Mouse (Mus musculus) midbrain, embryonic 13.5 days (tissue): ENCODE data around the gene Nsrp1. TPM values are rescaled to one million over a fixed set of nuclear protein-coding genes. Genes with fewer than 3 reads are reported as not detected.

Experiments used
- ATAC-seq: fragments of 200-750 bp; cut with Nextera tagmentation; 2 replicates; pipeline ENCODE4 v1.8.0; 2017; ENCODE audit warnings: mild to moderate bottlenecking, moderate TSS enrichment, moderate library complexity
- H3K27ac ChIP-seq: fragments of 300-500 bp; sonication (generic); 2 replicates; pipeline ENCODE4 v1.5.1; 2015; ENCODE audit warnings: inconsistent platforms, mild to moderate bottlenecking, moderate library complexity
- H3K27me3 ChIP-seq: fragments of 300-500 bp; sonication (generic); 2 replicates; pipeline ENCODE4 v1.6.1; 2015; ENCODE audit warnings: mild to moderate bottlenecking, inconsistent platforms
- H3K36me3 ChIP-seq: fragments of 300-500 bp; sonication (generic); 2 replicates; pipeline ENCODE4 v1.6.1; 2015; ENCODE audit warnings: mild to moderate bottlenecking, inconsistent platforms
- H3K4me1 ChIP-seq: fragments of 300-500 bp; sonication (generic); replicated peaks from 2 replicates; pipeline ENCODE4 v1.6.1; 2015; ENCODE audit warnings: inconsistent platforms
- H3K4me2 ChIP-seq: fragments of 300-500 bp; sonication (generic); replicated peaks from 2 replicates; pipeline ENCODE4 v1.6.1; 2015; ENCODE audit warnings: moderate library complexity, mild to moderate bottlenecking, inconsistent platforms
- H3K4me3 ChIP-seq: fragments of 300-500 bp; sonication (generic); replicated peaks from 2 replicates; pipeline ENCODE4 v1.5.1; 2015; ENCODE audit warnings: mild to moderate bottlenecking, inconsistent platforms
- H3K9ac ChIP-seq: fragments of 300-500 bp; sonication (generic); replicated peaks from 2 replicates; pipeline ENCODE4 v1.6.1; 2015; ENCODE audit warnings: mild to moderate bottlenecking, inconsistent platforms
- H3K9me3 ChIP-seq: fragments of 300-500 bp; sonication (generic); 2 replicates; pipeline ENCODE4 v1.6.1; 2016; ENCODE audit warnings: mild to moderate bottlenecking, inconsistent platforms
- WGBS: fragments of 180-500 bp; shearing (Covaris S2); methylation state at CpG from one replicate; pipeline ENCODE4 v1.1.7; 2015; 5-methylcytosine and 5-hydroxymethylcytosine counted together
- polyA plus RNA-seq: library from polyadenylated mRNA; unstranded; fragments of >200 nt; fragmentation: Nextera tagmentation; extraction: Ambion mirVana; gene quantifications from 2 replicates; pipeline ENCODE4 v1.2.1, GENCODE M21; 2015

The Nsrp1 gene
- polyA plus RNA-seq, 1 experiment from 2014 or later = 73.9 TPM

GRCm38 (mm10) chr11:77031151-77031934 lies 46.9 kb downstream of the Nsrp1 start:
- no peak for ATAC-seq
- no peaks in the 10 kb centered on the region for H3K9me3 ChIP-seq
- H3K27me3 ChIP-seq = no peaks in the 10 kb centered on the region
- no peak overlapping the region for H3K4me3 ChIP-seq
- H3K9ac ChIP-seq = no peak overlapping the region
- H3K4me1 ChIP-seq = no peaks in the 10 kb centered on the region
- WGBS = 81% methylated on average over 14 of the region's 14 CpGs
- no peak overlapping the region for H3K4me2 ChIP-seq
- no peak overlapping the region for H3K27ac ChIP-seq
- H3K36me3 ChIP-seq = no peaks in the 10 kb centered on the region

GRCm38 (mm10) chr11:77028157-77028556 lies 50.1 kb downstream of the Nsrp1 start:
- Histone ChIP-seq H3K4me2 (no peak overlapping the region), H3K27me3 (no peaks in the 10 kb centered on the region), H3K36me3 (no peaks in the 10 kb centered on the region), H3K9ac (no peak overlapping the region), H3K9me3 (no peaks in the 10 kb centered on the region), H3K4me1 (no peaks in the 10 kb centered on the region), H3K27ac (no peak overlapping the region), H3K4me3 (no peak overlapping the region)
- no peak for ATAC-seq
- WGBS = 93% methylated on average over 3 of the region's 3 CpGs

GRCm38 (mm10) chr11:77026559-77026958 lies 51.7 kb downstream of the Nsrp1 start:
- H3K4me2 ChIP-seq = no peak overlapping the region
- no peaks in the 10 kb centered on the region for H3K36me3 ChIP-seq
- H3K9ac ChIP-seq = no peak overlapping the region
- 79% methylated on average over 3 of the region's 3 CpGs for WGBS
- H3K9me3 ChIP-seq = no peaks in the 10 kb centered on the region
- H3K27me3 ChIP-seq = no peaks in the 10 kb centered on the region
- no peaks in the 10 kb centered on the region for H3K4me1 ChIP-seq
- no peak overlapping the region for H3K27ac ChIP-seq
- H3K4me3 ChIP-seq = no peak overlapping the region
- no peak for ATAC-seq

GRCm38 (mm10) chr11:77021749-77022396 lies 56.4 kb downstream of the Nsrp1 start:
- Histone ChIP-seq H3K27me3 (no peaks in the 10 kb centered on the region), H3K9me3 (no peaks in the 10 kb centered on the region), H3K4me3 (no peak overlapping the region), H3K4me1 (no peaks in the 10 kb centered on the region), H3K27ac (no peak overlapping the region), H3K4me2 (no peak overlapping the region), H3K9ac (no peak overlapping the region), H3K36me3 (no peaks in the 10 kb centered on the region)
- ATAC-seq = no peak
- WGBS = 73% methylated on average over 9 of the region's 9 CpGs

GRCm38 (mm10) chr11:77019539-77019938 lies 58.7 kb downstream of the Nsrp1 start:
- H3K4me3 ChIP-seq = no peak overlapping the region
- no peaks in the 10 kb centered on the region for H3K4me1 ChIP-seq
- ATAC-seq = no peak
- H3K36me3 ChIP-seq = no peaks in the 10 kb centered on the region
- WGBS = 90% methylated on average over 8 of the region's 8 CpGs
- no peaks in the 10 kb centered on the region for H3K27me3 ChIP-seq
- no peak overlapping the region for H3K27ac ChIP-seq
- no peak overlapping the region for H3K9ac ChIP-seq
- H3K4me2 ChIP-seq = no peak overlapping the region
- H3K9me3 ChIP-seq = no peaks in the 10 kb centered on the region

GRCm38 (mm10) chr11:77018046-77018445 lies 60.2 kb downstream of the Nsrp1 start:
- Histone ChIP-seq H3K27ac (no peak overlapping the region), H3K9me3 (no peaks in the 10 kb centered on the region), H3K4me3 (no peak overlapping the region), H3K4me1 (0 out of 2 replicates have a peak, but pooled peaks cover 2% of the 10 kb centered on the region), H3K36me3 (no peaks in the 10 kb centered on the region), H3K4me2 (no peak overlapping the region), H3K27me3 (no peaks in the 10 kb centered on the region), H3K9ac (no peak overlapping the region)
- 83% methylated on average over 11 of the region's 11 CpGs for WGBS
- no peak for ATAC-seq

GRCm38 (mm10) chr11:77010762-77011475 lies 67.3 kb downstream of the Nsrp1 start:
- no peak overlapping the region for H3K4me3 ChIP-seq
- H3K9me3 ChIP-seq = no peaks in the 10 kb centered on the region
- 0 out of 2 replicates have a peak, but pooled peaks cover 2% of the 10 kb centered on the region for H3K4me1 ChIP-seq
- H3K9ac ChIP-seq = no peak overlapping the region
- H3K4me2 ChIP-seq = no peak overlapping the region
- 80% methylated on average over 10 of the region's 10 CpGs for WGBS
- ATAC-seq = no peak
- H3K27me3 ChIP-seq = no peaks in the 10 kb centered on the region
- H3K27ac ChIP-seq = no peak overlapping the region
- H3K36me3 ChIP-seq = no peaks in the 10 kb centered on the region

GRCm38 (mm10) chr11:77009069-77010025 lies 68.9 kb downstream of the Nsrp1 start:
- 79% methylated on average over 16 of the region's 16 CpGs for WGBS
- H3K9ac ChIP-seq = no peak overlapping the region
- no peak overlapping the region for H3K4me2 ChIP-seq
- H3K27me3 ChIP-seq = no peaks in the 10 kb centered on the region
- no peaks in the 10 kb centered on the region for H3K36me3 ChIP-seq
- H3K4me1 ChIP-seq = 0 out of 2 replicates have a peak, but pooled peaks cover 2% of the 10 kb centered on the region
- no peak overlapping the region for H3K27ac ChIP-seq
- ATAC-seq = no peak
- no peaks in the 10 kb centered on the region for H3K9me3 ChIP-seq
- no peak overlapping the region for H3K4me3 ChIP-seq

GRCm38 (mm10) chr11:77006616-77007015 lies 71.6 kb downstream of the Nsrp1 start:
- Histone ChIP-seq H3K27ac (no peak overlapping the region), H3K27me3 (peaks cover 8% of the 10 kb centered on the region), H3K4me2 (no peak overlapping the region), H3K9ac (no peak overlapping the region), H3K36me3 (no peaks in the 10 kb centered on the region), H3K4me1 (no peaks in the 10 kb centered on the region), H3K9me3 (no peaks in the 10 kb centered on the region), H3K4me3 (no peak overlapping the region)
- WGBS = 56% methylated on average over 6 of the region's 6 CpGs
- no peak for ATAC-seq

- Histone ChIP-seq H3K27ac (no peak overlapping the region), H3K9ac (no peak overlapping the region), H3K36me3 (no peaks in the 10 kb centered on the region), H3K9me3 (no peaks in the 10 kb centered on the region), H3K27me3 (peaks cover 16% of the 10 kb centered on the region), H3K4me2 (no peak overlapping the region), H3K4me1 (no peaks in the 10 kb centered on the region), H3K4me3 (no peak overlapping the region)
- WGBS = 70% methylated on average over 4 of the region's 4 CpGs
- ATAC-seq = no peak
These were observed 72.4 kb downstream of the Nsrp1 start for GRCm38 (mm10) chr11:77005881-77006280.

GRCm38 (mm10) chr11:77002361-77002760 lies 75.9 kb downstream of the Nsrp1 start:
- H3K36me3 ChIP-seq = no peaks in the 10 kb centered on the region
- ATAC-seq = no peak
- peaks cover 15% of the 10 kb centered on the region for H3K4me1 ChIP-seq
- WGBS = 78% methylated on average over 1 of the region's 1 CpGs
- H3K9me3 ChIP-seq = no peaks in the 10 kb centered on the region
- no peak overlapping the region for H3K9ac ChIP-seq
- peaks cover 51% of the 10 kb centered on the region for H3K27me3 ChIP-seq
- H3K27ac ChIP-seq = no peak overlapping the region
- no peak overlapping the region for H3K4me2 ChIP-seq
- H3K4me3 ChIP-seq = no peak overlapping the region
